Mouse (Mus musculus) hindbrain, embryonic 11.5 days (tissue): ENCODE measurements at regions not wholly inside any gene's neighbourhood (a gene's known extent, or its start where the extent isn't known, plus 50 kb on each side); places are given as distances from the start of the nearest gene placed in this dataset.
"Not testable (repeated sequence)": the region's sequence is repeated elsewhere in the genome, so short reads cannot be mapped to it uniquely, and the experiment has no call there.

Experiments
- ATAC-seq: fragments of 200-750 bp; cut with Nextera tagmentation; 2 replicates; pipeline ENCODE4 v1.8.0; 2017; ENCODE audit warnings: mild to moderate bottlenecking, moderate TSS enrichment, moderate library complexity; ENCODE audit not compliant: low FRiP score
- DNase-seq: peaks from one replicate; pipeline ENCODE4 v3.0.0-alpha.2; 2015; ENCODE audit warnings: low spot score
- H3K27ac ChIP-seq: fragments of 300-500 bp; sonication (generic); 2 replicates; pipeline ENCODE4 v1.5.1; 2014; ENCODE audit warnings: mild to moderate bottlenecking, low read depth, low read length
- H3K27me3 ChIP-seq: fragments of 300-500 bp; sonication (generic); 2 replicates; pipeline ENCODE4 v1.6.1; 2014; ENCODE audit warnings: mild to moderate bottlenecking, low read length, moderate library complexity, mixed read lengths; ENCODE audit not compliant: control insufficient read depth, insufficient read depth
- H3K36me3 ChIP-seq: fragments of 300-500 bp; sonication (generic); 2 replicates; pipeline ENCODE4 v1.6.1; 2014; ENCODE audit warnings: mild to moderate bottlenecking, low read length, moderate library complexity, mixed read lengths; ENCODE audit not compliant: control insufficient read depth, insufficient read depth
- H3K4me1 ChIP-seq: fragments of 300-500 bp; sonication (generic); replicated peaks from 2 replicates; pipeline ENCODE4 v1.6.1; 2014; ENCODE audit warnings: low read length, mixed read lengths; ENCODE audit not compliant: control insufficient read depth, insufficient read depth
- H3K4me2 ChIP-seq: fragments of 300-500 bp; sonication (generic); replicated peaks from 2 replicates; pipeline ENCODE4 v1.6.1; 2014; ENCODE audit warnings: mild to moderate bottlenecking, low read depth, low read length
- H3K4me3 ChIP-seq: fragments of 300-500 bp; sonication (generic); 2 replicates; pipeline ENCODE4 v1.5.1; 2014; ENCODE audit warnings: low read depth, low read length
- H3K9ac ChIP-seq: fragments of 300-500 bp; sonication (generic); 2 replicates; pipeline ENCODE4 v1.6.1; 2014; ENCODE audit warnings: low read depth, low read length
- H3K9me3 ChIP-seq: fragments of 300-500 bp; sonication (generic); 2 replicates; pipeline ENCODE4 v1.6.1; 2016; ENCODE audit warnings: low read length; ENCODE audit not compliant: control insufficient read depth
- WGBS: fragments of 180-500 bp; shearing (Covaris S2); extraction: QIAGEN DNeasy Blood & Tissue Kit; methylation state at CpG from one replicate; pipeline ENCODE4 v1.1.7; 2014; 5-methylcytosine and 5-hydroxymethylcytosine counted together

DNA sequence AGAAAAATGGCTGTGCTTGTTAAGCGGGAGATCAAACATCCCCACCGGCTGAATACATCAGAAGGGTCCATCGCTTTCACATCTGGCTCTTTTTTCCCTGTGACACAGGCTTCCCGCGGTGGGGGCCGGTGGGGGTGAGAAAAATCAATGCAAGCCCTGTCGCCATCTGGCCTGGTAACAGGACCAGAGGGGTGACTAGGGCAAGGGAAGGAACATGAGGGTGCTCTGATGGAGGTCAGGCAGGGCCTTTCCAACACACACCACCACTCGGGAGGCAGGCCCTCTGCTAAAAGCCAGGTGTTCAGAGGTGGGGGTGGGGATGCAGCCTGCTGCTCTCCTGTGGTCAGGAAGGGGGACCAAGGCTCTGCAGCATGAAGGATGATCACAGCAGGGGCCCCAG lies 107.5 kb upstream of the Syt13 start:
- H3K9ac ChIP-seq, result 0 out of 2 replicates have a peak overlapping the region, but pooled peaks have one; percentile 19
- WGBS, result under 1% methylated on average over 8 of the region's 8 CpGs
- H3K27ac ChIP-seq, result peak overlapping the region; percentile 42

DNA sequence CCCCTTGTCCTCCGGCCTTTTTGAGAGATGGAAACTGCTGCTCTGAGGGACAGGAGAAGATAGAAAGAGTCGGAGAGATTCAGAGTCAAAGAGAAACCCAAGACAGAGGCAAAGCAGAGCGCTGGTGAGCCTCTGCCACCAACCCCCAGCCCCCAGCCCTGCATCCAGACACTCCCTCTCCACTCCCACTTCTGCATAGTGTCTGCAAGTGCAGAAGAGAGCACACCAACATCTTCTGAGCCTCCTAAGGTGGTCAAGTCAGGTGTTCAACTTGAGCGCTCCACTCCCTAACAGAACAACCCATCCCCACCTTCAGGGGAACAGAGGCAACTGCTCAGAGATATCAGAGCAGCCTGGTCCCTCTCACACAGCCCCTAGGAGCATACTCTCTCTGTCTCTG lies 106.8 kb upstream of the Syt13 start:
- H3K27me3 ChIP-seq, result no peaks in the 10 kb centered on the region; the same call in 1 of the 2 replicates
- ATAC-seq (no peak), DNase-seq (no peak)
- WGBS, result 80% methylated on average over 4 of the region's 4 CpGs
- H3K9ac ChIP-seq, result no peak overlapping the region
- peaks cover 13% of the 10 kb centered on the region for H3K4me1 ChIP-seq
- no peaks in the 10 kb centered on the region for H3K9me3 ChIP-seq
- no peak overlapping the region for H3K4me2 ChIP-seq
- H3K27ac ChIP-seq, result no peak overlapping the region
- H3K36me3 ChIP-seq, result no peaks in the 10 kb centered on the region
- no peak overlapping the region for H3K4me3 ChIP-seq

More for the DNA sequence above, 107.5 kb upstream of the Syt13 start:
- no peak overlapping the region for H3K4me3 ChIP-seq
- no peak overlapping the region for H3K4me2 ChIP-seq
- no peaks in the 10 kb centered on the region for H3K9me3 ChIP-seq
- H3K4me1 ChIP-seq, result peaks cover 13% of the 10 kb centered on the region
- ATAC-seq (peak; percentile 34; the same call in 1 of the 2 replicates), DNase-seq (peak; percentile 36)
- no peaks in the 10 kb centered on the region for H3K36me3 ChIP-seq
- no peaks in the 10 kb centered on the region; the same call in 1 of the 2 replicates for H3K27me3 ChIP-seq

DNA sequence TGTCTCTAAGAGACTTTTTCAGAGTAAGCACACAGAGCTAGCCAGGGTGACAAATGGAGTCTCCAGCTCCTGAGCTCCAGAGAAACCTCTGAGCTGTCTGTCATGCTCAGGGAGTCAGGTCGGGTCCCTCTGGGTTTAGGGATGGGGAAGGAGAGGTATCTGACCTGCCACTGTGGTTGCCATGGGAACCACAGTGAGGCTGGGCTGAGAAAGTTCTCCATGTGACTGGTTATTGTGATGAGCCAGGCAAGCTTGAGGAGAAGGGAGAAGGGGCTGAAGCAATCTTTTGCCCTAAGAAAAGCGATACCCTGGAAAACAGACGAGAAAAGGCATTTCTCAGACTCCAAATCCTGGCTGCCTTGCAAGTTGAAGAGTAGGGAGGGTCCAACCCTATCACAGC lies 105.7 kb upstream of the Syt13 start:
- H3K4me3 ChIP-seq, result no peak overlapping the region
- no peaks in the 10 kb centered on the region for H3K36me3 ChIP-seq
- peaks cover 13% of the 10 kb centered on the region for H3K4me1 ChIP-seq
- H3K27ac ChIP-seq, result no peak overlapping the region
- H3K9ac ChIP-seq, result no peak overlapping the region
- H3K9me3 ChIP-seq, result no peaks in the 10 kb centered on the region
- H3K27me3 ChIP-seq, result no peaks in the 10 kb centered on the region; the same call in 1 of the 2 replicates
- no peak for ATAC-seq
- 24% methylated on average over 3 of the region's 3 CpGs for WGBS
- DNase-seq, result no peak
- H3K4me2 ChIP-seq, result no peak overlapping the region

DNA sequence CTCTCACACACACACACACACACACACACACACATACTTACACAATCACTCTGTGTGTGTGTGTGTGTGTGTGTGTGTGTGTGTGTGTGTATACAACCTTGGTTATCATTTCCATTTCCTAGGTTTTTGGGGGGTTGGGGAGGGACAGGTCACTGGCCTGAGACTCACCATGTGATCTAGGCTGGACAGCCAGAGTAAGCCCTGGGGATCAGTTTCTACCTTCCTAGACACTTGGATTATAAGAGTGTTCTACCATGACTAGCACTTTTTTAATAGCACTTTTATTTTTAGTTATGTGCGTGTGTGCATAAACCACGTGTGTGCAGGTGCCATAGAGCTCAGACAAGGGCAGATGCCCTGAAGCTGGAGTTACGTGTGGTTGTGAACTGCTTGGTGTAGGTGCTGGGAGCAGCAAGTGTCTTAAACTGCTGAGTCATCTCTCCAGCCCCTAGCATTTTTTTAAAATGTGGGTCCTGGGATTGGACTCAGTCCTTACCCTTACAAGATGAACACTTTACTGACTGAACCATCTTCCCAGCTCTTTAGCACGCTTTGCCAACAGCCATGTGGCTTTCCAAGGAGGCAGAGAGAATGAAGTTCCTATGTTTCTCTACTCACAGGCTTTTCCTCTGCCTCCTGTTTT lies 105.1 kb upstream of the Syt13 start:
- Histone ChIP-seq H3K4me2 (no peak overlapping the region), H3K4me1 (peaks cover 13% of the 10 kb centered on the region), H3K9ac (no peak overlapping the region), H3K9me3 (no peaks in the 10 kb centered on the region), H3K27me3 (no peaks in the 10 kb centered on the region; the same call in 1 of the 2 replicates), H3K27ac (no peak overlapping the region), H3K36me3 (no peaks in the 10 kb centered on the region), H3K4me3 (no peak overlapping the region)
- DNase-seq (no peak), ATAC-seq (no peak)
- 82% methylated on average over 4 of the region's 4 CpGs for WGBS

DNA sequence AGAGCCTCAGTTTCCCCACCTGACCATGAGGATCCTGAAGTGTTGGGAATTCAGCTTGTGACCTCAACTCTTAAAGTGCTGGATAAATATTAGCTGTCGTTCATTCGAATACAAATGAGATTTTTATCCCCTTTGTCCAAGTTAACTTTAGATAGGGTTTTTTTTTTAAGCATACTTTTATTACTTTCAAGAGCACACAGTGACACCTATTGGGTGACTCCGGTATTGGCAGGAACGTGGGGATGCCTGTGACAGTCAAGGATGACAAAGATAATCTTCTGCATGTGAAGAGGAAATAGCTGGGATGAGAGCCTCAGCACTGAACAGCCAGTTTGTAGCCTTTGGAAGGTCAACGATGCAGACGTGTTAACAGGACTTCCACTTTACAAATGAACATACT lies 103.9 kb upstream of the Syt13 start:
- H3K36me3 ChIP-seq, H3K27me3 ChIP-seq, H3K9ac ChIP-seq, H3K4me3 ChIP-seq, H3K27ac ChIP-seq, ATAC-seq, H3K9me3 ChIP-seq, H3K4me2 ChIP-seq: not testable (repeated sequence)
- 15% methylated on average over 6 of the region's 6 CpGs for WGBS
- H3K4me1 ChIP-seq, result peaks cover 13% of the 10 kb centered on the region
- peak; percentile 78 for DNase-seq

DNA sequence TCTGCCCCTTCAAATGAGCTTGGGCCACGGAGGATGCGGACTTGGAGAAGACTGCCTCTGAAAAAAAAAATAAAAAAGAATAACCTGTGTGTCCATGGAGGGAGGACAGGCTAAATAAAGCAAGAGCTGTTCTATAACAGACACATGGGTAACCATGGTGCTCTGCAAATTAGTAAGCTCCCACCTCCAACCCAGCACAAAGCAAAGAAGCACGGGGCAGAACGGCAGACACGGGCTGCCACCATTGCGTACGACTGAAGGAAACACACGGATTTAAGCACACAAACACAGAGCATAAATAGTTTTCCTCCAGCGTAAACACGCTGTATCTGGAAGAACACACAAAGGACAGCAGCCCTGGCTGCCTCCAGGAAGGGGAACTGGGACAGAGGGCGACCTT lies 101.9 kb upstream of the Syt13 start:
- Histone ChIP-seq H3K27ac (no peak overlapping the region), H3K27me3 (no peaks in the 10 kb centered on the region; the same call in 1 of the 2 replicates), H3K36me3 (no peaks in the 10 kb centered on the region), H3K9me3 (no peaks in the 10 kb centered on the region), H3K4me2 (no peak overlapping the region), H3K4me1 (0 out of 2 replicates have a peak, but pooled peaks cover 3% of the 10 kb centered on the region), H3K9ac (no peak overlapping the region), H3K4me3 (no peak overlapping the region)
- ATAC-seq (no peak), DNase-seq (no peak)
- 83% methylated on average over 11 of the region's 11 CpGs for WGBS

DNA sequence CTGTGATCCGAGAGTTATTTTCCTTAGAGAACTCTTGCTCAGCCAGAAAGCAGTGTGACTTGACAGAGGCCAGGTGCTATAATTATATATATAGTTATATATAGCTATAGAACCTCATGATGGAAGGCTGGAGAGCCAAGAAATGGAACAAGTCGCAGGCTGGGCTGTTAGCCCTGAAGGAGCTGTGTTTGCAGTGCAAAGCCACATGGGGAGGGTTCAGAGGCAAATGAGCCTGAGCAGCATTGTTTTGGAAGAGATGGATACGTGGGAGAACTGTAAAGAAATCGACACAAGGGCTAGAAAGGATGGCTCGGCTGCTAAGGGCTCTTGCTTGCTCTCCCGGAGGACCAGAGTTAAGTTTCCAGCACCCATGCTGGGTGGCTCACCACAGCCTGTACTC lies 95.3 kb upstream of the Syt13 start:
- H3K27me3 ChIP-seq, result no peaks in the 10 kb centered on the region
- no peak overlapping the region for H3K4me2 ChIP-seq
- no peak overlapping the region for H3K27ac ChIP-seq
- H3K4me1 ChIP-seq, result no peaks in the 10 kb centered on the region
- H3K36me3 ChIP-seq, result no peaks in the 10 kb centered on the region
- H3K9me3 ChIP-seq, result no peaks in the 10 kb centered on the region
- H3K9ac ChIP-seq, result no peak overlapping the region
- no peak overlapping the region for H3K4me3 ChIP-seq
- no peak for DNase-seq
- ATAC-seq, result no peak
- 68% methylated on average over 6 of the region's 6 CpGs for WGBS

DNA sequence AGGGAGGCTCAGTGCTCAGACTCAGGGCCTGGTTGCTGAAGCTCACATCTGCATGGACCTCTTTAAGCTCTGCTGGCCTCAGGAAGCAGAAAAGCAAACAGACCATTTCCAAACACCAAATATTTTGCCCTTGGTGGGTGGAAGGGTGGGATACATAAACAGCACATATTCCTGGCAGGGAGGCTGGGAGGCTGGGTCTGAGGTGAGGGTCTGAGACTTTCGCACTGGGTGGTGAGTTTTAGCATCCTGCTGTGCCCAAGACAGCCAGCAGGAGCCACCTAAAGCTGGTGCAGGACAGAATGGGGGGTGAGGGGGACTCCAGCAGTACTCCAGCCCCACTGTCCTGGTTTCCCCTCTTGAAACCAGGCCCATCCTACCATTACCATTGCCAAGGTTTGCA lies 90.6 kb upstream of the Syt13 start:
- H3K9ac ChIP-seq, result no peak overlapping the region
- ATAC-seq, result no peak
- no peaks in the 10 kb centered on the region for H3K9me3 ChIP-seq
- no peak overlapping the region for H3K4me2 ChIP-seq
- H3K4me3 ChIP-seq, result no peak overlapping the region
- H3K27ac ChIP-seq, result no peak overlapping the region
- no peaks in the 10 kb centered on the region for H3K27me3 ChIP-seq
- DNase-seq, result no peak
- 75% methylated on average over 1 of the region's 1 CpGs for WGBS
- H3K36me3 ChIP-seq, result no peaks in the 10 kb centered on the region
- H3K4me1 ChIP-seq, result peaks cover 5% of the 10 kb centered on the region; the same call in 1 of the 2 replicates

DNA sequence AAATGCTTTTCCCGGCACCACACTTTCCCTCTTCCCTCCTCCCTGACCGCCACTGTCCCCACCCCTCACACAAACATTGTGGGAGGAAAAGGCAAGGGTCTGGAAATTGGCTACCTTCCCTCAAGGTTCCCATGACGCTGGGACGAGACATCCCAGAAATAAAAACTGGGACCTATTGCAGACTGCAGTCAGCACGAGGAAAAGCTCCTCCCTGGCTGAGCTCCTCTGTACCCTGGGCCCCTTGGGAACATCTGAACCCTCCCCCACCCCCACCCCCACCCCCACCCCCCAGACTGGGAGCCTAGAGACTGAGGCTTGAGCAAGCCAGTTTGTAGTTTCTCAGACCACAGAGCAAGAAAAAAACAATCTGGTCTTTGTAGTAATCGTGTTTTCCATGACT lies 89.5 kb upstream of the Syt13 start:
- Histone ChIP-seq H3K4me1 (peaks cover 5% of the 10 kb centered on the region; the same call in 1 of the 2 replicates), H3K27me3 (no peaks in the 10 kb centered on the region), H3K36me3 (no peaks in the 10 kb centered on the region), H3K4me2 (no peak overlapping the region), H3K9me3 (no peaks in the 10 kb centered on the region), H3K4me3 (no peak overlapping the region), H3K27ac (no peak overlapping the region), H3K9ac (no peak overlapping the region)
- ATAC-seq (no peak), DNase-seq (no peak)
- 25% methylated on average over 6 of the region's 6 CpGs for whole genome bisulfite sequencing
